Mouse (Mus musculus) hindbrain, postnatal 0 days (tissue): Measurements from ENCODE around the gene Dhx58. TPM values are rescaled to one million over a fixed set of nuclear protein-coding genes. Genes with fewer than 3 reads are reported as not detected.

Source experiments
- ATAC-seq: fragments of 200-750 bp; cut with Nextera tagmentation; 2 replicates; pipeline ENCODE4 v1.8.0; 2017; ENCODE audit warnings: mild to moderate bottlenecking, moderate TSS enrichment, moderate library complexity
- DNase-seq: peaks from one replicate; pipeline ENCODE4 v3.0.0-alpha.2; 2015; ENCODE audit warnings: low spot score
- H3K27ac ChIP-seq: fragments of 300-500 bp; sonication (generic); 2 replicates; pipeline ENCODE4 v1.5.1; 2014; ENCODE audit warnings: mild to moderate bottlenecking
- H3K27me3 ChIP-seq: fragments of 300-500 bp; sonication (generic); 2 replicates; pipeline ENCODE4 v1.6.1; 2014; ENCODE audit warnings: low read length, mixed read lengths; ENCODE audit not compliant: insufficient read depth
- H3K36me3 ChIP-seq: fragments of 300-500 bp; sonication (generic); 2 replicates; pipeline ENCODE4 v1.6.1; 2014; ENCODE audit warnings: low read length, mixed read lengths; ENCODE audit not compliant: insufficient read depth
- H3K4me1 ChIP-seq: fragments of 300-500 bp; sonication (generic); 2 replicates; pipeline ENCODE4 v1.6.1; 2014; ENCODE audit warnings: antibody characterized with exemption, low read length, mixed read lengths; ENCODE audit not compliant: insufficient read depth
- H3K4me2 ChIP-seq: fragments of 300-500 bp; sonication (generic); 2 replicates; pipeline ENCODE4 v1.6.1; 2014; ENCODE audit warnings: low read depth, mild to moderate bottlenecking, low read length, moderate library complexity, mixed read lengths
- H3K4me3 ChIP-seq: fragments of 300-500 bp; sonication (generic); 2 replicates; pipeline ENCODE4 v1.5.1; 2014; ENCODE audit warnings: low read length
- H3K9ac ChIP-seq: fragments of 300-500 bp; sonication (generic); replicated peaks from 2 replicates; pipeline ENCODE4 v1.6.1; 2014; ENCODE audit warnings: mild to moderate bottlenecking, low read length, moderate library complexity, mixed read lengths
- H3K9me3 ChIP-seq: fragments of 300-500 bp; sonication (generic); 2 replicates; pipeline ENCODE4 v1.6.1; 2016; ENCODE audit warnings: low read length, mixed read lengths
- CTCF ChIP-seq: IDR thresholded peaks from 2 replicates; pipeline ENCODE4 v1.5.1; 2016; ENCODE audit warnings: antibody characterized with exemption, control low read depth, low read depth
- WGBS: fragments of 180-500 bp; shearing (Covaris S2); extraction: QIAGEN DNeasy Blood & Tissue Kit; methylation state at CpG from one replicate; pipeline ENCODE4 v1.1.7; 2014; 5-methylcytosine and 5-hydroxymethylcytosine counted together
- polyA plus RNA-seq: library from polyadenylated mRNA; unstranded; fragments of >200 nt; fragmentation: Nextera tagmentation; extraction: Ambion mirVana; gene quantifications from 2 replicates; pipeline ENCODE4 v1.2.1, GENCODE M21; 2015
- total RNA-seq: library from RNA; depleted of rRNA; stranded (reverse); fragments of >200 nt; gene quantifications from 2 replicates; pipeline ENCODE4 v1.2.3, GENCODE M21; 2014

Dhx58 gene
- total and polyA plus RNA-seq, 2 experiments from 2014 or later: 1.2 to 2.7 TPM

DNA sequence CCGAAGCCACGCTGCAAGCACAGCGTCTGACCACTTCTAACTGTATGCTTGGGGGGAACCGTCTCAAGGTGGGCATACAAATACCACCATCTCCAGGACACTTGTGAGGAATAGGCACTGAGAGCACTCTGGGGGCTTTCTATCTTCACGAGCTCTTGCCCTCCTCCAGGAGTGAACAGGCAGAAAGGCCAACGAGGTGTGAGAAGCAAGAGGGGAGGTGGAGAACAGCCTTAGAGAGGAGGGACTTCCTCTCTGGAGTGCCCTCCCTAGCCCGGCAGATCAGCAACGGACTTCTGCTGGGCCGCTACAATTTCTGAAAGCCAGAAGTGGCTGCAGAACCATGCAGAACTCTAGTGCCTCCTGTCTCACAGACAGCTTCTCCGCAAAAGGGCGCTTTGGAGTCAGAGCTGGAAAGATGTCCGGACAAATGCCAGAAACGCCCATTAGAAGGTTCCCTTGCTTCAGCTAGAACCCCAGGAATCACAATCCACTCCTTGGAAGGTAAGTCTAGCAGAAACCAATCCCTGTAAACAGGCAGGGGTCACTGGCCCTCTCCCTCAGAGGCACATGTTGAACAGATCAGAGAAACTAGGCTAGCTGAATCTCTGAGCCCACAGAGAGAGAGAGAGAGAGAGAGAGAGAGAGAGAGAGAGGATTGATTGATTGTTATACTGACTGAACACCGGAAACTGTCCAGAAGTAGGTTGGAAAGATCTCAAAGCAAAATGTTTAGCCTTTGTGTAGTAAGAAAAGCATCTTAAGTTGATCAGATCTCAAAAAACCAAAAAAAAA is 32.1 kb upstream of the Dhx58 start:
- Histone ChIP-seq H3K9me3 (no peaks in the 10 kb centered on the region), H3K36me3 (no peaks in the 10 kb centered on the region), H3K27me3 (no peaks in the 10 kb centered on the region), H3K4me2 (peak overlapping the region; percentile 84), H3K9ac (0 out of 2 replicates have a peak overlapping the region, but pooled peaks have one; percentile 17), H3K4me3 (no peak overlapping the region), H3K27ac (no peak overlapping the region), H3K4me1 (peaks cover 13% of the 10 kb centered on the region)
- no peak for DNase-seq
- WGBS: 80% methylated on average over 14 of the region's 14 CpGs
- ATAC-seq: no peak
- no peak for TF ChIP-seq CTCF

DNA sequence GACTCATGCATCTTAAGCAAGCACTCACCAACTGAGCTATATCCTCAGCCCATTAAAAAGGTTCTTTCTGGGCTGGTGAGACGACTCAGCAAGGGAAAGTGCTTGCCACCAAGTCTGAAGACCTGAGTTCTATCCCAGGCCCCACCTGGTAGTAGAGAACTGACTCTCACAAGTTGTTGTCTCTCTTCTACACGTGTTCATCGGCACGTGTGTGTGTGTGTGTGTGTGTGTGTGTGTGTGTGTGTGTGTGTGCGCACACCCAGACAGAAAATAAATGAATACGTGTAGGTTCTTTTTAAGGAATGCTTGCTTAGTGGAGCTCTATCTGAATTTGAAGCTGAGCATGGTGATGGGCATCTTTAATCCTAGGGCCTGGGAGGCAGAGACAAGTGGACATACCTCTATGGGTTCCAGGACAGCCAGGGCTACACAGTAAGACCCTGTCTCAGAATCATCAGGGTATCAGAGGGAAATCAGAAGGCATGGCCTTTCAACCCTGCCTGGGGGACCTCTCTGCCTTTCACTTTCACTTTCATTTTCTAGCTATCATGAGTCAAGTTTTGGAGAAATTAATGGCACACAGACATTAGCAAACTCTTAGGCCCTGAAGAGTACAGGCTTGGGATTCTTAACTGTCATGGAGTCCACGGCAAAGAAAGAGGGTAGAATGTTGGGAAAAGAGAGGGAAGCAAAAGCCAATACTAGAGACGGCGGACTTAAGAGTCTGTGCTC is 31.2 kb upstream of the Dhx58 start:
- Histone ChIP-seq H3K36me3 (no peaks in the 10 kb centered on the region), H3K27ac (no peak overlapping the region), H3K9ac (no peak overlapping the region), H3K27me3 (no peaks in the 10 kb centered on the region), H3K9me3 (no peaks in the 10 kb centered on the region), H3K4me1 (peaks cover 13% of the 10 kb centered on the region), H3K4me3 (no peak overlapping the region), H3K4me2 (no peak overlapping the region)
- DNase-seq: no peak
- WGBS: 89% methylated on average over 9 of the region's 9 CpGs
- no peak for ATAC-seq
- no peak for TF ChIP-seq CTCF

DNA sequence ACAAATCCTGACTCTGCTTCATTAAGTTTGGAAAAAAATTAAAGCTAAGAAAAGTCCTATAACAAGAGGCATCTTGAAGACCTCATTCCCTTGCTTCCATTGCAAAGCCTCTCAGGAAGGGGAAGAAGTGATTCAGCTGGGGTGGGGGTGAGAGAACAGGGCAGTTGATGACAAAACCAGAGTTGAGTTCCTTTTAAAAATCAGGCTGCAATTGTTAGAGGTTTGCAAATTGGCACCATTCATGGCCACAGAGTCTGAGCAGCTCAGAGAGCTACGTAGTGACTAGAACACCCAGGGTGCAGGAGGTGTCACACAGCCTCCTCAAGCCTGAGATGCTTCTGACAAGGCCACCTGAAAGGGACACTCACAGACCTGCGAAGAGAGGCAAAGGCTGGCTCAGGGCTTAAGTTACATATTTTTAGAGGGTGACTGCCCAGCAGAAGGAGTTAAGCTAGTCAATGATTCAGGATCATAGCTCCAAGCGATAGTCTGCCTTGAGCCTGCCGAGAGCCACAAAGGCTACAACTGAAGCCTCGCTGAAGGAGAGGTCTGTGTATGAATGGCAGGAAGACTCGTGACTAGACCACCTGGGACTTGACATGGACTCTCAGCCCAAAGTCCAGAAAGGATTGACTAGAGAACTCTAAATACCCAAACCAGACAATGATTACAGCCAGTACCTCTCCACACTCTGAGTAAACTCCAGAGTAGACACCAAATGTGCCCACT is 26.6 kb upstream of the Dhx58 start:
- Histone ChIP-seq H3K27ac (no peak overlapping the region), H3K4me3 (no peak overlapping the region), H3K4me2 (no peak overlapping the region), H3K9me3 (no peaks in the 10 kb centered on the region), H3K9ac (no peak overlapping the region), H3K36me3 (peaks cover 6% of the 10 kb centered on the region; the same call in 1 of the 2 replicates), H3K27me3 (no peaks in the 10 kb centered on the region), H3K4me1 (no peaks in the 10 kb centered on the region)
- WGBS: 78% methylated on average over 6 of the region's 6 CpGs
- ATAC-seq: no peak
- no peak for TF ChIP-seq CTCF
- no peak for DNase-seq

DNA sequence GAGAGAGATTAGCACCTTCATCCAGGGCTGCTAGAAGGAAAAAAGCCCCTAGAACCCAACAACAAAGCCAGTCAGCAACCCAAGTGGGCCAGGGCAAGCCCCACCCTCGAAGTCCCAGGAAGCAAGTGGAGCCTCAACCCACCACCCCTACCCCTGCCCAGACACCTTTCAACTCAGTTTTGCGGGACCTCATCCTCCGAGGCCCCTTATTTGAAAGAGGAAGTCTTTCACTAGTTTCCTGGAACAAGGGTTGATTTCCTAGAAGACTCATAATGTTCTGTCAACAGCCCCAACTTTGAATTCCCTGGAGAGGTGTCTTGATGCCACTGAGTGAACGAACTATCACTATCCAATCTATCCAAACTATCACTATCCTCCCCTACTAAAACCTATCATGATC is 25.9 kb upstream of the Dhx58 start:
- TF ChIP-seq CTCF: no peak
- ATAC-seq (no peak), DNase-seq (no peak)
- Histone ChIP-seq H3K9ac (no peak overlapping the region), H3K4me3 (no peak overlapping the region), H3K27me3 (no peaks in the 10 kb centered on the region), H3K27ac (no peak overlapping the region), H3K4me1 (no peaks in the 10 kb centered on the region), H3K36me3 (peaks cover 6% of the 10 kb centered on the region; the same call in 1 of the 2 replicates), H3K9me3 (no peaks in the 10 kb centered on the region), H3K4me2 (no peak overlapping the region)
- 92% methylated on average over 4 of the region's 4 CpGs for WGBS

DNA sequence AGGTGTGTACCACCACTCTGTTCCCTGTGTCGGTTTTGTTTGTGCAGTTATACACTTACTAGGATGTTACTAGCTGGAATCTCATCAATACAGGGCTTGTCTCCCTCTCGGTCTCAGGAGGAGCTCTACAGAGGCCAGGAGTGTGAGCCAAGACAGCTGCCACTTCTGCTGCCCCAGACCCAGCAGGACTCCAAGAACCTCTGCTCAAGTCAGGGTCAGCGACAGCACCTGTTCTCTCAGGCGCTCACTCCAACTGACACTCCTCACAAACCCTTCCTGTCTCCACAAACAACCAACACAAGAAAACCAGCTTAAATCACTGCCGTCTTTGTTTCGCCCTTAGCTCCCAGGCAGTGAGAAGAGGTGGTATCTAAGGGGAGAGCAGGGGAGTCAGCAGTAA is 24.5 kb upstream of the Dhx58 start:
- no peak overlapping the region for H3K4me2 ChIP-seq
- DNase-seq (no peak), ATAC-seq (no peak)
- H3K9me3 ChIP-seq: no peaks in the 10 kb centered on the region
- no peaks in the 10 kb centered on the region for H3K27me3 ChIP-seq
- no peak overlapping the region for H3K9ac ChIP-seq
- no peaks in the 10 kb centered on the region for H3K4me1 ChIP-seq
- no peak overlapping the region for H3K27ac ChIP-seq
- H3K36me3 ChIP-seq: peaks cover 6% of the 10 kb centered on the region; the same call in 1 of the 2 replicates
- no peak overlapping the region for H3K4me3 ChIP-seq
- TF ChIP-seq CTCF: no peak
- 64% methylated on average over 6 of the region's 6 CpGs for WGBS

DNA sequence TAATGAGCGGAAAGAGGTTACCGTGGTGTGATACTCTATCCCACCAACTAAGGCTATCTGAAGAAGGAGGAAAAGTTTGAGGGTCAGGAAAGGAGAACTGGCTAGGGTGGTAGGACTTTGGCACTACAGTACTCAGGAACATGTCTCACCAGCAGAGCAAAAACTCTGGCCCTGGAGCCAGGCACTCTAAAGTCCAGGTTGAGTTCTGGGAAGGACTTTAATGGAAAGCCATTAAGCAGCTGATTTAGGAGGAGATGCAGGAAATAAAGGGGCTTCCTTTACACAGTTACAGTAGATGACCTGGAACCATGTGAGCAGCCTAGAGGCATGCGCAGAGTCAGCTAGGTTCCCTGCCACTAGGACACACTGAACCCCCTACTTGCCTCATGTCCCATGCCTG is 23.1 kb upstream of the Dhx58 start:
- Histone ChIP-seq H3K9ac (no peak overlapping the region), H3K9me3 (no peaks in the 10 kb centered on the region), H3K36me3 (peaks cover 6% of the 10 kb centered on the region; the same call in 1 of the 2 replicates), H3K4me2 (no peak overlapping the region), H3K4me3 (no peak overlapping the region), H3K27ac (no peak overlapping the region), H3K27me3 (no peaks in the 10 kb centered on the region), H3K4me1 (peaks cover 3% of the 10 kb centered on the region; the same call in 1 of the 2 replicates)
- WGBS: 97% methylated on average over 3 of the region's 3 CpGs
- no peak for TF ChIP-seq CTCF
- DNase-seq (no peak), ATAC-seq (no peak)
